Mouse (Mus musculus) cerebellum, adult 2 months (tissue): Measurements from ENCODE around the gene Retreg1. TPM values are rescaled to one million over a fixed set of nuclear protein-coding genes. Genes with fewer than 3 reads are reported as not detected.

Experiments used
- DNase-seq, 2 experiments: peaks; one replicate each; pipeline ENCODE4 v3.0.0; 2021
- H3K27ac ChIP-seq: fragments of 200-500 bp; 2 replicates; pipeline ENCODE4 v1.5.1; 2012; ENCODE audit warnings: low read length, control low read depth, inconsistent platforms; ENCODE audit not compliant: insufficient read depth
- H3K27me3 ChIP-seq: fragments of 200-500 bp; 2 replicates; pipeline ENCODE4 v1.6.1; 2012; ENCODE audit warnings: inconsistent platforms, mild to moderate bottlenecking, low read length, moderate library complexity; ENCODE audit not compliant: control insufficient read depth, insufficient read depth
- H3K4me1 ChIP-seq: fragments of 200-500 bp; 2 replicates; pipeline ENCODE4 v1.6.1; 2011; ENCODE audit warnings: low read length; ENCODE audit not compliant: control insufficient read depth, insufficient read depth
- H3K4me3 ChIP-seq: fragments of 200-500 bp; replicated peaks from 2 replicates; pipeline ENCODE3; 2011; ENCODE audit warnings: mild to moderate bottlenecking, low read depth, low read length, control low read depth; ENCODE audit not compliant: insufficient read depth
- CTCF ChIP-seq: fragments of 200-500 bp; IDR thresholded peaks from 2 replicates; pipeline ENCODE4 v1.5.1; 2011; ENCODE audit warnings: low read depth, mild to moderate bottlenecking, control low read depth, low read length, moderate library complexity, borderline replicate concordance; ENCODE audit not compliant: insufficient read depth
- POLR2A ChIP-seq: fragments of 200-500 bp; IDR thresholded peaks from 2 replicates; pipeline ENCODE4 v1.6.1; 2011; ENCODE audit warnings: low read length, control low read depth, borderline replicate concordance; ENCODE audit not compliant: insufficient read depth
- WGBS: fragments of 180-500 bp; shearing (Covaris S2); methylation state at CpG from one replicate; pipeline ENCODE4 v1.1.7; 2018; 5-methylcytosine and 5-hydroxymethylcytosine counted together
- polyA plus RNA-seq: library from polyadenylated mRNA; depleted of rRNA; stranded (reverse); fragments of >200 nt; gene quantifications from 2 replicates; pipeline ENCODE4 v1.2.3, GENCODE M21; 2012

Gene Retreg1
- polyA plus RNA-seq, 1 experiment: 26.6 TPM

- TF ChIP-seq POLR2A (no peak), CTCF (no peak)
- no peaks in the 10 kb centered on the region for H3K27me3 ChIP-seq
- 47% methylated on average over 11 of the region's 11 CpGs for WGBS
- DNase-seq: no peak
- H3K4me3 ChIP-seq: no peak overlapping the region
- no peak overlapping the region for H3K27ac ChIP-seq
- peaks cover 12% of the 10 kb centered on the region for H3K4me1 ChIP-seq
These were observed 72.7 kb downstream of the Retreg1 start for GRCm38 (mm10) chr15:25915574-25916205.

DNA sequence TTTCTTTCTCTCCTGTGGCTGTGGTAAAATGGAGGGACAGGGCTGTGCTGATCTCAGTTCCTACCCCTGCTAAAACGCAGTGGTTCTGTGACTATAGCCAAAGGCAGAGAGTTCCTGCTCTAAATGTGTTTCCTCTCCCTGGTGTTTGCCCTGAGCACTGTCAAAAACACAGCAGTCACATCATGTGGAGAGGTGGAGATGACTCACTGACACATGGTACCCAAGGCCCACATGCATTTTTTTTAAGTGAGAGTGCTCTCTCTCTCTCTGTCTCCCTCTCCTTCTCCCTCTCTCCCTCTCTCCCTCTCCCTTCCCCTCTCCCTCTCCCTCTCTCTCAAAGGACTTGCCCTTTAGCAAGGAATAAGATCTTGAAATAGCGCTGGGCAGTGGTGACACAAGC lies 73.3 kb downstream of the Retreg1 start:
- Histone ChIP-seq H3K27ac (no peak overlapping the region), H3K4me3 (no peak overlapping the region), H3K4me1 (peaks cover 12% of the 10 kb centered on the region), H3K27me3 (no peaks in the 10 kb centered on the region)
- TF ChIP-seq CTCF: no peak
- TF ChIP-seq POLR2A: no peak
- 46% methylated on average over 2 of the region's 2 CpGs for WGBS
- DNase-seq: no peak

DNA sequence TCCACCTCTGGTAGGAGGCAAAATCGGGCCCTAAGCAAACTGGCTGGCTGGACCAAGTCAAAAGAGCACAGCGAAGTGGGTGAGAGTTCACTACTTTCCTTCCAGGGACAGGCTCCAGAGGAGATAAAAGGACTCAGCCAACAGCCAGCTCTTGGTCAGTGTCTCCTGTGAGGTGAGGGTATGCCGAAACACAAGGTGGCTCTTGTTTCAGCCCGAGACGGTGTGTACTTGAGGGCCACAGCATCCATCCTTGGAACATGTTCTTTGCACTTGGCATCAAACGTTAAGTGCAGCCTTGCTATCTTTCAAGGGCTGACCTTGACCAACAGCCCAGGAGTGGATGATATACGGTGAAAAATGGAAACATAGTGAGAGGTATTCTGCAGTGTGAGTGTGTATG lies 75.7 kb downstream of the Retreg1 start:
- Histone ChIP-seq H3K4me3 (no peak overlapping the region), H3K27me3 (no peaks in the 10 kb centered on the region), H3K4me1 (peaks cover 12% of the 10 kb centered on the region), H3K27ac (no peak overlapping the region)
- 92% methylated on average over 7 of the region's 7 CpGs for WGBS
- DNase-seq: no peak
- TF ChIP-seq CTCF (no peak), POLR2A (no peak)

GRCm38 (mm10) chr15:25919995-25920394 lies 77.0 kb downstream of the Retreg1 start:
- Histone ChIP-seq H3K4me1 (peaks cover 9% of the 10 kb centered on the region), H3K27me3 (no peaks in the 10 kb centered on the region), H3K4me3 (no peak overlapping the region), H3K27ac (no peak overlapping the region)
- 49% methylated on average over 4 of the region's 4 CpGs for WGBS
- no peak for TF ChIP-seq POLR2A
- TF ChIP-seq CTCF: no peak
- DNase-seq: no peak

GRCm38 (mm10) chr15:25920886-25921285 lies 77.9 kb downstream of the Retreg1 start:
- no peak for DNase-seq
- 69% methylated on average over 6 of the region's 6 CpGs for WGBS
- Histone ChIP-seq H3K27ac (no peak overlapping the region), H3K4me1 (peaks cover 4% of the 10 kb centered on the region), H3K27me3 (no peaks in the 10 kb centered on the region), H3K4me3 (no peak overlapping the region)
- TF ChIP-seq POLR2A: no peak
- no peak for TF ChIP-seq CTCF

GRCm38 (mm10) chr15:25922007-25922406 lies 79.0 kb downstream of the Retreg1 start:
- no peak for DNase-seq
- Histone ChIP-seq H3K27me3 (no peaks in the 10 kb centered on the region), H3K4me1 (peaks cover 4% of the 10 kb centered on the region; the same call in 1 of the 2 replicates), H3K27ac (no peak overlapping the region), H3K4me3 (no peak overlapping the region)
- no peak for TF ChIP-seq POLR2A
- TF ChIP-seq CTCF: no peak
- 59% methylated on average over 2 of the region's 2 CpGs for WGBS

DNA sequence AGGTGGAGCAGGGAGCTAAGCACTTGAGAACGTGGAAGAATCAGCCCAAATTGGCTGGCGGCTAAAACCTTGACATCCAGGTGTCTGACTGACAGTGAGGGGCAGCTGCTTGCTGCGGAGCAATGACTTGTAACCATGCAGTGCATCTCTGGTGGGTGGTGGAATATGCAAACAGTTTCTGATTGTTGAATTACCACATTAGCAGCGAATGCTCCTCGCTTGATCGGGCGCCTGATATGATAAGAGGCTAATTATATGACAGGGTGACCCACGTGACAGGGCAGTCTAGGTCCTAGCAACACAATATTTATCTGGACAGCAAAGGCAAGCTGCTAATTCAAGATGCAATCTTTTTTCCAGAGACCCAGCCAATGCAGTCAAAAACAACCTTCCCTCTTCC lies 80.9 kb downstream of the Retreg1 start:
- Histone ChIP-seq H3K4me1 (peaks cover 4% of the 10 kb centered on the region), H3K27ac (no peak overlapping the region), H3K4me3 (no peak overlapping the region), H3K27me3 (no peaks in the 10 kb centered on the region)
- TF ChIP-seq POLR2A: no peak
- no peak for TF ChIP-seq CTCF
- DNase-seq: no peak
- 75% methylated on average over 8 of the region's 8 CpGs for WGBS

DNA sequence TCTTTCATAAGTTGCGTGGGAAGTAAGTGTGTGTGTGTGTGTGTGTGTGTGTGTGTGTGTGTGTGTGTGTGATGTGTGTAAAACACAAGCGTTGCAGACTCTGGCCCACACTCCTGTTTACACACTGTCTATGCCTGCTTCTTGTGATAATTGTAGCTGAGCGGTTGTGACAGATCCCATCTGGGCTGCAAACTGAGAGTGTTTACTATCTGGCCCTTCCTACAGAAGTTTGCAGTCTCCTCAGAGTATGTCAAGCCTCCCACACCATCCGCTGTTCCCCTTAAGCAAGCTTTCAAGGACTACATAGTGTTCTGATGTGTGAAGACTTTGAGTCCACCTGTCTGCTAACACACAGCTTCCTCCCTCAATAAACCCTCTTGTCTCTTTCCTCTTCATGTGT lies 83.2 kb downstream of the Retreg1 start:
- TF ChIP-seq POLR2A: no peak
- TF ChIP-seq CTCF: no peak
- Histone ChIP-seq H3K4me1 (peaks cover 2% of the 10 kb centered on the region), H3K27me3 (no peaks in the 10 kb centered on the region), H3K27ac (no peak overlapping the region), H3K4me3 (no peak overlapping the region)
- WGBS: 92% methylated on average over 4 of the region's 4 CpGs
- no peak for DNase-seq
